Mouse (Mus musculus): ENCODE results near the gene Gnb5. TPM values are rescaled to one million over a fixed set of nuclear protein-coding genes. Genes with fewer than 3 reads are reported as not detected.

The Gnb5 gene
- 76.9 and 79.4 TPM in 2 replicates for total RNA-seq (2014; rRNA removed)
- 97.2 and 97.5 TPM in 2 replicates for polyA plus RNA-seq (2015; fragmentation: Nextera tagmentation; extraction: Ambion mirVana)

- peak; percentile 61 for DNase-seq (ENCODE audit: low spot score)
- Histone ChIP-seq H3K36me3 (ENCODE audit: insufficient read depth, low read length) (no peaks in the 10 kb centered on the region), H3K27me3 (ENCODE audit: insufficient read depth, low read length) (no peaks in the 10 kb centered on the region), H3K27ac (ENCODE audit: low read depth, low read length) (no peak within 1 kb of the TSS), H3K9ac (replicated peaks; ENCODE audit: low read length, poor library complexity, severe bottlenecking) (no peak within 1 kb of the TSS), H3K4me2 (ENCODE audit: low read depth, low read length, poor library complexity, severe bottlenecking) (no peak within 1 kb of the TSS), H3K4me3 (ENCODE audit: low read depth, low read length) (no peak within 1 kb of the TSS), H3K4me1 (ENCODE audit: insufficient read depth, low read length) (no peaks in the 10 kb centered on the region), H3K9me3 (ENCODE audit: low read length) (no peaks in the 10 kb centered on the region)
- no peak for ATAC-seq (ENCODE audit: low FRiP score)
- no peak for TF ChIP-seq CTCF (IDR thresholded peaks at IDR 0.05)
- 68% methylated on average over 11 of the region's 11 CpGs for WGBS
Observed at GRCm38 (mm10) chr9:75306126-75306898, at the start of gene Gnb5. Gnb5 (plus strand) TSS chr9:75306288.

GRCm38 (mm10) chr9:75258792-75259191, 47.3 kb upstream of the Gnb5 start:
- Histone ChIP-seq H3K9me3 (ENCODE audit: low read length) (no peaks in the 10 kb centered on the region), H3K36me3 (ENCODE audit: insufficient read depth, low read length) (no peaks in the 10 kb centered on the region), H3K4me1 (ENCODE audit: insufficient read depth, low read length) (peaks cover 16% of the 10 kb centered on the region), H3K27me3 (ENCODE audit: insufficient read depth, low read length) (no peaks in the 10 kb centered on the region), H3K9ac (replicated peaks; ENCODE audit: low read length, poor library complexity, severe bottlenecking) (no peak overlapping the region), H3K4me3 (ENCODE audit: low read depth, low read length) (no peak overlapping the region), H3K27ac (ENCODE audit: low read depth, low read length) (no peak overlapping the region), H3K4me2 (ENCODE audit: low read depth, low read length, poor library complexity, severe bottlenecking) (no peak overlapping the region)
- no peak for TF ChIP-seq CTCF (IDR thresholded peaks at IDR 0.05)
- DNase-seq (ENCODE audit: low spot score) (no peak), ATAC-seq (ENCODE audit: low FRiP score) (no peak)
- WGBS = 73% methylated on average over 4 of the region's 4 CpGs

- H3K4me2 ChIP-seq (ENCODE audit: low read depth, low read length, poor library complexity, severe bottlenecking) = no peak overlapping the region
- peak; percentile 56 for TF ChIP-seq CTCF (IDR thresholded peaks at IDR 0.05)
- ATAC-seq (ENCODE audit: low FRiP score) (no peak), DNase-seq (ENCODE audit: low spot score) (no peak)
- H3K9me3 ChIP-seq (ENCODE audit: low read length) = no peaks in the 10 kb centered on the region
- 92% methylated on average over 4 of the region's 4 CpGs for WGBS
- no peak overlapping the region for H3K9ac ChIP-seq (replicated peaks; ENCODE audit: low read length, poor library complexity, severe bottlenecking)
- H3K4me3 ChIP-seq (ENCODE audit: low read depth, low read length) = no peak overlapping the region
- no peaks in the 10 kb centered on the region for H3K27me3 ChIP-seq (ENCODE audit: insufficient read depth, low read length)
- peaks cover 11% of the 10 kb centered on the region; the same call in 1 of the 2 replicates for H3K4me1 ChIP-seq (ENCODE audit: insufficient read depth, low read length)
- no peak overlapping the region for H3K27ac ChIP-seq (ENCODE audit: low read depth, low read length)
- no peaks in the 10 kb centered on the region for H3K36me3 ChIP-seq (ENCODE audit: insufficient read depth, low read length)
Observed at GRCm38 (mm10) chr9:75259656-75260055, 46.4 kb upstream of the Gnb5 start.

- H3K36me3 ChIP-seq (ENCODE audit: insufficient read depth, low read length) = no peaks in the 10 kb centered on the region
- H3K4me3 ChIP-seq (ENCODE audit: low read depth, low read length) = no peak overlapping the region
- no peaks in the 10 kb centered on the region for H3K27me3 ChIP-seq (ENCODE audit: insufficient read depth, low read length)
- peak; percentile 66 for DNase-seq (ENCODE audit: low spot score)
- no peak overlapping the region for H3K4me2 ChIP-seq (ENCODE audit: low read depth, low read length, poor library complexity, severe bottlenecking)
- peak; percentile 72 for ATAC-seq (ENCODE audit: low FRiP score)
- peaks cover 7% of the 10 kb centered on the region; the same call in 1 of the 2 replicates for H3K4me1 ChIP-seq (ENCODE audit: insufficient read depth, low read length)
- peak overlapping the region; percentile 32; the same call in 1 of the 2 replicates for H3K27ac ChIP-seq (ENCODE audit: low read depth, low read length)
- 0 out of 2 replicates have a peak, but pooled peaks have one; percentile 21 for TF ChIP-seq CTCF (IDR thresholded peaks at IDR 0.05)
- no peaks in the 10 kb centered on the region for H3K9me3 ChIP-seq (ENCODE audit: low read length)
- WGBS = 8% methylated on average over 8 of the region's 8 CpGs
- H3K9ac ChIP-seq (replicated peaks; ENCODE audit: low read length, poor library complexity, severe bottlenecking) = no peak overlapping the region
Observed at GRCm38 (mm10) chr9:75261332-75261872, 44.7 kb upstream of the Gnb5 start.

- Histone ChIP-seq H3K4me1 (ENCODE audit: insufficient read depth, low read length) (peaks cover 7% of the 10 kb centered on the region; the same call in 1 of the 2 replicates), H3K4me3 (ENCODE audit: low read depth, low read length) (no peak overlapping the region), H3K4me2 (ENCODE audit: low read depth, low read length, poor library complexity, severe bottlenecking) (no peak overlapping the region), H3K36me3 (ENCODE audit: insufficient read depth, low read length) (no peaks in the 10 kb centered on the region), H3K9ac (replicated peaks; ENCODE audit: low read length, poor library complexity, severe bottlenecking) (no peak overlapping the region), H3K27ac (ENCODE audit: low read depth, low read length) (no peak overlapping the region), H3K9me3 (ENCODE audit: low read length) (no peaks in the 10 kb centered on the region), H3K27me3 (ENCODE audit: insufficient read depth, low read length) (no peaks in the 10 kb centered on the region)
- WGBS = 37% methylated on average over 8 of the region's 8 CpGs
- DNase-seq (ENCODE audit: low spot score) (peak; percentile 72), ATAC-seq (ENCODE audit: low FRiP score) (no peak; the same call in 1 of the 2 replicates)
- peak; percentile 76 for TF ChIP-seq CTCF (IDR thresholded peaks at IDR 0.05)
Observed at GRCm38 (mm10) chr9:75262235-75262826, 43.8 kb upstream of the Gnb5 start.

Measured in midbrain, postnatal 0 days (tissue).